In the genomic region with DNA sequence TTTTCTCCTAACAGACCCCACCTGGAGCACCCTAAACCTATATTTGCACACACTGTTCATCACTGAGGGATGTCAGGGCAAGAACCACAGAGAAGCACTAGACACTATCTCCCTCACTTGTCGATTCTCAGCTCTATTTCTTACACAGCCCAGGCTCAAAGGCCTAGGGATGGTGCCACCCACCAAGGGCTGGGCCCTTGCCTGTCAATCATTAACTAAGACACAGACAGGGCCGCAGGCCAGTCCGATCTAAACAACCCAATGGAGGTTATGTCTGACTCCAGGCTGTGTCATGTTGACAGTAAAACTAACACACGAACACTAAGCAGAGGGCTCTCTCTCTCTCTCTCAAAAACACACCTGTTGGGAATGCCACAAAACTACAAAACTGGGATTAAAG, we compare ENCODE assay signal across 10 mouse cellular contexts. TPM values are rescaled to one million over a fixed set of nuclear protein-coding genes. Genes with fewer than 3 reads are reported as not detected.
DNase-seq lines count a peak whose midpoint lies in the region; ATAC-seq lines count a peak whose summit lies in the region.
"Had no signal": no experiment of that assay in that cellular context is flagged by ENCODE, and none has a peak within 500 bp of the region (broad histone marks: within the 10 kb centered on the region; RNA-seq: fewer than 3 reads in every experiment).

No protein-coding gene starts in this region.

- no peaks in the 10 kb centered on the region for H3K36me3 ChIP-seq in midbrain, embryonic 10.5 days
- no peaks in the 10 kb centered on the region for H3K36me3 ChIP-seq in midbrain, embryonic 13.5 days
- H3K36me3 ChIP-seq: heart, embryonic 10.5 days had no signal

- no peaks in the 10 kb centered on the region for H3K9me3 ChIP-seq in midbrain, embryonic 10.5 days (replicated peaks)
- no peaks in the 10 kb centered on the region for H3K9me3 ChIP-seq in midbrain, embryonic 13.5 days
- H3K9me3 ChIP-seq: heart, embryonic 10.5 days had no signal

- no peak overlapping the region for H3K9ac ChIP-seq in midbrain, embryonic 13.5 days (replicated peaks)

- DNase-seq in adrenal gland, adult 8-10 months = peak; percentile 0
- no peak for DNase-seq in adrenal gland, postnatal 25 days
- DNase-seq in midbrain, embryonic 10.5 days (ENCODE audit: low spot score) = no peak
- peak; percentile 58 for DNase-seq in kidney, postnatal 14 days
- peak; percentile 42 for DNase-seq in yolk sac, embryonic 10.5 days (ENCODE audit: low spot score)
- DNase-seq in T-cell, adult 2 months (ENCODE audit: low spot score) = no peak
- DNase-seq in heart, postnatal 4 days = no peak

- no peak overlapping the region for H3K4me3 ChIP-seq in midbrain, embryonic 10.5 days
- H3K4me3 ChIP-seq in midbrain, embryonic 13.5 days (replicated peaks) = no peak overlapping the region

- H3K4me1 ChIP-seq in midbrain, embryonic 10.5 days = peaks cover 40% of the 10 kb centered on the region
- peaks cover 11% of the 10 kb centered on the region for H3K4me1 ChIP-seq in midbrain, embryonic 13.5 days (replicated peaks)

- no peak for ATAC-seq in midbrain, embryonic 13.5 days
- ATAC-seq: inflammation-experienced regulatory T-cells, adult 6 months had no signal

- H3K27me3 ChIP-seq in midbrain, embryonic 10.5 days (ENCODE audit: low read depth, poor library complexity, severe bottlenecking) = no peaks in the 10 kb centered on the region
- H3K27me3 ChIP-seq in midbrain, embryonic 13.5 days = no peaks in the 10 kb centered on the region

- H3K4me2 ChIP-seq in midbrain, embryonic 13.5 days (replicated peaks) = no peak overlapping the region

- H3K27ac ChIP-seq in midbrain, embryonic 10.5 days (replicated peaks) = 0 out of 2 replicates have a peak overlapping the region, but pooled peaks have one; percentile 6
- no peak overlapping the region for H3K27ac ChIP-seq in midbrain, embryonic 13.5 days

- 86% methylated on average over 4 of the region's 4 CpGs for WGBS in midbrain, embryonic 10.5 days
- WGBS in midbrain, embryonic 13.5 days = 79% methylated on average over 4 of the region's 4 CpGs

RNA-seq across cellular contexts. Expression of gene Afap1l2, which starts 9.7 kb away (rescaled TPM):
- total RNA-seq in adrenal gland, adult 8-10 months (2022) = 10 to 100 TPM; 26.7 to 42.5 (median 32.2) TPM
- 11.4 and 14.3 TPM in 2 replicates for total RNA-seq in adrenal gland, postnatal 25 days (2021)
- polyA plus RNA-seq in midbrain, embryonic 10.5 days (2016; fragmentation: Nextera tagmentation; extraction: Ambion mirVana) = 3.6 and 4.5 TPM in 2 replicates
- polyA plus RNA-seq in midbrain, embryonic 13.5 days (2015; fragmentation: Nextera tagmentation; extraction: Ambion mirVana) = 5.5 TPM in 2 replicates
- 10 to 100 TPM; 10.1 to 11.9 TPM for total RNA-seq in heart, postnatal 4 days (2021)
- polyA plus RNA-seq: inflammation-experienced regulatory T-cells, adult 6 months had no signal

Comparison
In these comparisons a context has a peak if more than half of its experiments do, and no peak if none do; other contexts are left out.
1. DNase-seq: peak in adrenal gland, adult 8-10 months (single experiment), kidney, postnatal 14 days (single experiment) and yolk sac, embryonic 10.5 days (single experiment); none in adrenal gland, postnatal 25 days (single experiment), midbrain, embryonic 10.5 days (single experiment), T-cell, adult 2 months (single experiment) and heart, postnatal 4 days (single experiment).